Mouse (Mus musculus) lung, adult 2 months (tissue): ENCODE results near the gene Rxrg. TPM values are rescaled to one million over a fixed set of nuclear protein-coding genes. Genes with fewer than 3 reads are reported as not detected.

Source experiments
- DNase-seq: peaks from one replicate; pipeline ENCODE4 v3.0.0; 2022
- H3K4me1 ChIP-seq: fragments of 200-500 bp; 2 replicates; pipeline ENCODE4 v1.6.1; 2011; ENCODE audit warnings: low read length; ENCODE audit not compliant: control insufficient read depth, insufficient read depth
- H3K4me3 ChIP-seq: fragments of 200-500 bp; replicated peaks from 2 replicates; pipeline ENCODE3; 2011; ENCODE audit warnings: low read depth, mild to moderate bottlenecking, control low read depth, low read length; ENCODE audit errors: extremely low read depth
- CTCF ChIP-seq: fragments of 200-500 bp; IDR thresholded peaks from 2 replicates; pipeline ENCODE4 v1.5.1; 2011; ENCODE audit warnings: mild to moderate bottlenecking, low read length, control low read depth; ENCODE audit not compliant: insufficient read depth
- POLR2A ChIP-seq: fragments of 200-500 bp; IDR thresholded peaks from 2 replicates; pipeline ENCODE4 v1.6.1; 2011; ENCODE audit warnings: low read depth, mild to moderate bottlenecking, control low read depth, low read length, borderline replicate concordance; ENCODE audit errors: extremely low read depth
- WGBS: fragments of 180-500 bp; shearing (Covaris S2); methylation state at CpG from one replicate; pipeline ENCODE4 v1.1.7; 2018; 5-methylcytosine and 5-hydroxymethylcytosine counted together
- polyA plus RNA-seq: library from polyadenylated mRNA; depleted of rRNA; stranded (reverse); fragments of >200 nt; gene quantifications from 2 replicates; pipeline ENCODE4 v1.2.3, GENCODE M21; 2012

Rxrg gene
- polyA plus RNA-seq, 1 experiment: 4.0 TPM

DNA sequence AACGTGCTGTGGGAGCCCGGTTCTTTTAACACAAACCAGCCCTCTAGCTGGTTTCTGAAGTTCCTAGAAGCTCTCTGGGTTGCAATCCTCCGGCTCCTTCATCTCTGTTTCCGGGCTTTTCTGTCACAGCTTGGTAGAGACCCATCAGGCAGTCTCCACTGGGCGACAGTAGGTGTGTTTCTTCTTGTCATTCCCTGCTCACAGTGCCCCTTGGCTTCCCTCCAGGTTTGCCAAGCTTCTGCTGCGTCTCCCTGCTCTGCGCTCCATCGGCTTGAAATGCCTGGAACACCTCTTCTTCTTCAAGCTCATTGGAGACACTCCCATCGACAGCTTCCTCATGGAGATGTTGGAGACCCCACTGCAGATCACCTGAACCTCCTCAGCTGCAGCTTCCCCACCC, 40.7 kb downstream of the Rxrg start:
- WGBS: 74% methylated on average over 9 of the region's 9 CpGs
- TF ChIP-seq CTCF: no peak
- TF ChIP-seq POLR2A: no peak
- H3K4me3 ChIP-seq: no peak overlapping the region
- H3K4me1 ChIP-seq: no peaks in the 10 kb centered on the region
- no peak for DNase-seq

DNA sequence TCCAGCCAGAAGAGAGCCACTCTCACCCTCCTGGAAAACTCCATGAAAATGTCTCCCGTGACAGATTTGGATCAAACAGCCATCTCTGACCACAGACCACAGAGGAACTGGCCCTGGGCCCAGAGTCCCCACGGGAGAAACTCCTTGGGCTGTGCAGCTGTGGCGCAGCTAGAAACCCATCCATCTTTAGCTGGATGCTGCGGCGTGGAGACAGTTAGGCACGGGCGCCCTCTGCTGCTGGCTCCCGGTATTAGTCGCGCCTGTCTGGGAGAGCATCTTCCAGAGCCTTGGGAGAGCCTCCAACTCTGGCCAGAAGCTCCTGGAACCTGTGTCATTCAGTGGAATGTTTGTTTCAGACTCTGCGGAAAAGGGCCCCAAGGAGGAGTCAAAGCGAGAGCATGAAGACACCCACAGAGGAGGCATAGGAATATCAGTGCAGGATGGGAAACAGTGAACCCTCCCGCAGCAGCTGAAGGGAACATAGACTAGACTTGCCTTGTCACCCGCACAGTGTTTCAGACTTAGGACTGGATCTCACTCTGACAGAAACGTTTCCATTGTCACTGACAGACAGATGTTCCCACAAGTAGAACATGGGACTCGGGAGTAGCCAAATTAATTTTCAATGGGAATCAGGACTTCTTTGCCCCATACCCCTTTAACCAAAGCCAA, 46.8 kb downstream of the Rxrg start:
- WGBS: 16% methylated on average over 16 of the region's 16 CpGs
- peak; percentile 77 for DNase-seq
- Histone ChIP-seq H3K4me3 (no peak overlapping the region), H3K4me1 (peaks cover 4% of the 10 kb centered on the region; the same call in 1 of the 2 replicates)
- TF ChIP-seq CTCF: peak; percentile 71
- no peak for TF ChIP-seq POLR2A

DNA sequence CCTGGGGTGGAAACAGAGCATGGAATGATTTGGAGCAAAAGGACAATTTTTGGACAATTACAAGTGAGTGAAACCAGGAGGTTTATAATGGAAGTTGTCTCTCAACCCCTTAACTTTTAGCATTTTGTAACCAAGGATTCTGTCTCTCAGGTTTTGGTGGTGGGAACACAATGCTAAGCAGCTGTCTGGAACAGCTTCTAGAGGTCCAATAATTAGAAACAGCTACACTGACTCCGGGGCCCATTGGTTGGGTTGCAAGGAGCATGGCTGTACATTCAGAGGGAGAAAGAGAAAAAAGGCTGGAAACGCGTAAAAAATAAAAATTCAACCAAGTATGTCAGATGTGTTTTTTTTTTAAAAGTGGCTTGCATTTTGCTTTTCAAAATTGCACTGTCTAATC, 50.5 kb downstream of the Rxrg start:
- no peak for TF ChIP-seq POLR2A
- no peak for TF ChIP-seq CTCF
- WGBS: 82% methylated on average over 3 of the region's 3 CpGs
- H3K4me1 ChIP-seq: peaks cover 4% of the 10 kb centered on the region; the same call in 1 of the 2 replicates
- H3K4me3 ChIP-seq: no peak overlapping the region
- DNase-seq: no peak

DNA sequence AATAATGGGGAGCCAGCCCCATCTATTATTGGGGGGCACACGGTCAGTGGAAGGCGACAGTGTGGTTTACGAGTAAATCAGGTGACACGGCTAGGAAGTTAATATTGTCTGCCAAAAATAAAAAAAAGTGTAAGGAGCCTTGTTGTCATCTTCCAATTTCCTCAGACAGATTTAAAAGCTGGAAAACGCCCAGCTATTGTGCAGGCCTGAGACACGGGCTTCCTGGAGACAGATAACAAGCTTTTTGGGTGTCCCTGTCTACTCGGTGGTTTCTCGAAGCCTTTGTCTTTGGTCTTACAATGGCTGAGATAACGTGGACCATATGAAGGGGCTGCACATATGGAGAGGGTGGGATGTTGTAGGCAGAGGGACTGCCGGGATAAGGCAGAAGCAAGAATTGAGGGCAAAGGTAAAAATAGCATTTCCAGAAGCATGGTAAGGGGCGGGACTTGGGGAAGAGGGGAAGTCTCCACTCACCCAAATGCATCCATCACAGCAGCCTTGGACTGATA, 51.0 kb downstream of the Rxrg start:
- WGBS: 45% methylated on average over 11 of the region's 11 CpGs
- H3K4me1 ChIP-seq: peaks cover 4% of the 10 kb centered on the region; the same call in 1 of the 2 replicates
- DNase-seq: no peak
- no peak overlapping the region for H3K4me3 ChIP-seq
- TF ChIP-seq POLR2A: no peak

DNA sequence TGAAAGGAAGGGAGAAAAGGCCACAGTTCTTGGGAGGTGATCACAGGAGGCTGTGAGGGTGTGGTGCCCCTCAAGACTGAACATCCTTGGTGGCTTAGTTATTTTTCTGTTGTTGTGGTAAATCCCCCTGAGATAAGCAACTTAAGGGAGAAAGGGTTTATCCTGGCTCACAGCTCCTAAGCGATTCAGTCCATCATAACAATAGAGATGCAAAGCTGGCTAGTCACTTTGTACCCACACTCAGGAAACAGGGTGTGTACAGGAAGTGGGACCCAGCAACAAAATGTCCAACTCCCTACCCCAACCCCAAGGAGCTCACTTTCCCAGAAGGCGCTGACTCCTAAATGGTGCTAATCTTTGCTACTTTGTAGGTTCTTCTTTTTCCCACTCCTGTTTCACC, 54.2 kb downstream of the Rxrg start:
- no peak for DNase-seq
- TF ChIP-seq CTCF (no peak), POLR2A (no peak)
- peaks cover 4% of the 10 kb centered on the region; the same call in 1 of the 2 replicates for H3K4me1 ChIP-seq
- no peak overlapping the region for H3K4me3 ChIP-seq
- WGBS: 61% methylated on average over 2 of the region's 2 CpGs

DNA sequence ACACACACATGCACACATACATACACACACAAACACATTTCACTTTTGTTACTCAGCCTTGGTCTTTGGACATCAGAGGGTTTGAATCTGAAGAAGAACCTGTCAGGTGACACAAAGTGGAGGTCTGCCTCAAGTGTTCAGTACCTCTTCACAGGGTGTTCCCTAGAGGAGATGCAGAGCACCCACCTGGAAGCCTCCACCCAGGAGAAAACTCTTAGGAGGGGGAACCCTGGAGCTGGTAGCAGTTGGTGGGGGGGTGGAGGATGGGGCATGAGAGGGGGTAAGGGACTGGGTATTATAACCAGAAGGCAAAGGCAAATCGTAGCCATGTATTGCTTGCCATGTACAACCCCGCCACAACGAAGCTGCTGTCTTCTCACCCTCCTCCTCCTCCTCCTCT, 60.9 kb downstream of the Rxrg start:
- Histone ChIP-seq H3K4me1 (no peaks in the 10 kb centered on the region), H3K4me3 (no peak overlapping the region)
- TF ChIP-seq CTCF (no peak), POLR2A (no peak)
- whole genome bisulfite sequencing: 87% methylated on average over 3 of the region's 3 CpGs
- no peak for DNase-seq

DNA sequence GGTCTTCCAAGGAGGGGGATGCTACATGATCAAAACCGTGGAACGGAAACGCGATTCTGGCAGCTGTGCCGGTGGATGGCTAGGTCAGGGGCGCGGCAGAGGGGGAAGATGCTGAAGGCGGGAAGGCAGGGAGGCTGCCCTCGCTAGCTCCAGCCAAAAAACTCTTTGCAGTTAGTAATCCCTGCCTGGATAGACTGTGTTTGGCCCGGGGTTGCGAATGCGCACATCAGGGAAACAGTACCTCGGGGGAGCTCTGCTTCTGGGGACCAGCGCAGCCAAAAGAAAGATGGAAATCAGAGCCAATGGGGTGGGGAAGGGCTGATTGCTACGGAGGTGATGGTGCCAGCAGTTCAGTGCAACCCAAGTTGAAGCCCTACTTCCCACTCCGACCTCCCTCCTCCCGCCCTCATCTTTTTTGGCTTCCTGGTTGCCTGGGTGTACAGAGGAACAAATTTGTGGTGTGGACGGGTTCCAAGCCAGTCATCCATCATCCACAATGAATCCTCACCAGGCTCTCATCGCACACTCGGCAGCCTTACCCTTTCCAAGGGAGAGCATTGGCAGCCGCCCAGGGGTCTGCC, 62.4 kb downstream of the Rxrg start:
- no peak for TF ChIP-seq POLR2A
- no peak for TF ChIP-seq CTCF
- no peak overlapping the region for H3K4me3 ChIP-seq
- WGBS: 3% methylated on average over 21 of the region's 21 CpGs

DNA sequence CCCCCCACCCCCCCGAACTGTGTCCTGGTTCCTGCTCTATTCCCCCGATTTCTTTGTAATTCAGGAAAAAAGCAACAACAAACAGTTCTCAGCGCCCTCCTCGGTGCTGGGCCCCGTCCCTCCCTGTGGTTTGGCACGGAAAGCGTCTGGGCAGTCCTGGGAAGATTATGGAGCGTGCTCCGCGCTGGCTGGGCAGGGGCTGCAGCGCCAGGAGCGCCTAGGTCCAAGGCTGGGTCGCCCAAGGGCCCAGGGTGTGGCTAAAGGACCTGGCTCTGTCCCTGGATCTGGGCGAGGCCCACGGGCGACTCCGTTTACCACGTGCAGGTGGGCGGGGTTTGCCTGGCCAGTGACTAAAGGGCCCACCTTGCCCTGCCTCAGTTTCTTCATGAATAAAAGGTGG, 62.9 kb downstream of the Rxrg start:
- TF ChIP-seq CTCF: no peak
- no peak for DNase-seq
- 1% methylated on average over 19 of the region's 19 CpGs for whole genome bisulfite sequencing
- no peak overlapping the region for H3K4me3 ChIP-seq
- no peaks in the 10 kb centered on the region for H3K4me1 ChIP-seq

More for the DNA sequence above, 62.4 kb downstream of the Rxrg start:
- no peaks in the 10 kb centered on the region for H3K4me1 ChIP-seq
- DNase-seq: no peak

DNA sequence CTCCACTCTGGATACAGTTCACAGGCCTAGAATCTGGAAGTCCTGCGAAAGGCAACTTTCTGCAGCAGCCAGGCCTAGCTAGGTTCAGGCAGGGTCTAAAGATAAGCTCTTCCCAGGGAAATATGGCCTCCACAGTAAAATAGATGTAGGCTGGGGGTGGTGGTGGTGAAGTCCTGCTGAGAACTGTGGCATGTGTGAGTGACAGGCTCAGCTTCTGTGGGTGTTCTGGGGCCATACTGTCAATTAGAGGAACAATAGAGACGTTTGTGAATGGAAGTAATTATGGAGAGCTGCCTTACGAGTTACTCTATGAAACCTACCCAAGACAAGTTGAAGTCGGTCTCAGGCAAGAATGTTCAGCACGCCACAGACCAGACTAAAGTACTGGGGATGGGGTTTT, 65.0 kb downstream of the Rxrg start:
- TF ChIP-seq POLR2A (no peak), CTCF (no peak)
- no peak overlapping the region for H3K4me3 ChIP-seq
- no peak for DNase-seq
- WGBS: 80% methylated on average over 5 of the region's 5 CpGs
- no peaks in the 10 kb centered on the region for H3K4me1 ChIP-seq

DNA sequence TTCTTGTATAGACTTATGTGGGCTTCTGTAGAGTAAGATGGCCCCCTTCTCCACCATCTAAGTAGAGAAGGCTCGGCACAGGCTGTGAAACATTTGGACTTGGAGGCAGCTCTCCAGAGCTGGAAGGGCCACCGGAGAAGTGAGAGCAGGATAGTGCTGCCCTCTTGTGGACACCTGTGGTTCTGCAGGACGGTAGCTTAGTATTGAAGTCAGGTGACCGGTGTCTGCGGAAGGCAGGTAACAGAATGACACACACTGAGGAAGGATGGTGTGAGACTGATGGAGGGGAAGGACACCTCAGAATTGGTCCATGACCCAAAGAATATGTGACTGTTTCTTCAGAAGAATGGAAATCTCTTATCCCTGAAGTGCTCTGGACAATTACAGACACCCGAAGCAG, 71.6 kb downstream of the Rxrg start:
- Histone ChIP-seq H3K4me1 (no peaks in the 10 kb centered on the region), H3K4me3 (no peak overlapping the region)
- peak; percentile 48 for DNase-seq
- TF ChIP-seq CTCF: peak; percentile 90
- TF ChIP-seq POLR2A: no peak
- 30% methylated on average over 6 of the region's 6 CpGs for WGBS
